Mouse (Mus musculus) monocyte, adult 5-6 weeks (primary cell): ENCODE measurements around the gene Zfp740. TPM values are rescaled to one million over a fixed set of nuclear protein-coding genes. Genes with fewer than 3 reads are reported as not detected.
"Not testable (repeated sequence)": the region's sequence is repeated elsewhere in the genome, so short reads cannot be mapped to it uniquely, and the experiment has no call there.

Experiments
- ATAC-seq: fragments of 153-309, 156-312 bp; replicated peaks from 2 replicates; pipeline ENCODE4 v1.8.0; 2017; ENCODE audit warnings: mild to moderate bottlenecking; ENCODE audit not compliant: low TSS enrichment, insufficient number of reproducible peaks, severe bottlenecking, poor library complexity, low FRiP score
- total RNA-seq: library from RNA; stranded (forward); fragments of 200-1000, 200-491, 200-594 nt; gene quantifications from 3 replicates; pipeline ENCODE4 v1.2.3, GENCODE M21; 2017

The Zfp740 gene
- total RNA-seq, 1 experiment from 2014 or later: 58.9 TPM

DNA sequence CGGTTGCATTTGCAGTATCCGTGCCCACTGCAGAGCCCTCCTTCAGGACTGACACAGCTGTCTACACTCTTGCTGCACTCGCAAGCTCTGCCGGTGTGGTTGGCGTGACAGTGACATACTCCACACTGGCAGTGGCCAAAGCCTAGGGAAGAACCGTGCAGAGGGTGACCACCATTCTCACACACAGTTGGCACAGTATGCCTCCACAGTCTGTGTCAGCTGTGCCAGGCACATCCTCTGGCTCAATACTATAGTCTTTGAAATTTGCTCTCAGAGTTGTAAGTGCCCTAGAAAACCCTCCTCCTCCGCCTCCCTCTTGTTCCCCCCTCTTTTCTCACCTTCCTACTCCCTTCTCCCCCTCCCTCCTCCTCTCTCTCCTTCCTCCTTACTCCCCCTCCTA is 14.3 kb downstream of the Zfp740 start:
- ATAC-seq: no peak

DNA sequence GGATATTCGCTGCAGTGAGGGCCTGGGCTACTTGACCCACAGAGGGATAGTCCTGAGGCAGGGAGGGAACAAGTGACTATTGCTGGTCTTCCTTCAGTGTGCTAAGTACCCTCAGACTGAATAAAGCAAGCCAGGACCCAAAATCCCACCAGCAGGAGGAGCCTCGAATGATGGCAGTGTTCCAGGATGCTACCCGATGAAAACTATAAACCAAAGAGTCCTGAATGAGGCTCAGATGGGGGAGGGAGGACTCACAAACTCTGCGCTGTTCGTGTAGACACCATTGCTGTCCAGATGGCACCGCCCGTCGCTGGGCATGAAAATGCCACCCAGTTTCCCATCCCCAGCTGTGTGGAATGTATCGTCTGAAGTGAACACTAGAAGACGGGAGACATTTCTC is 19.3 kb downstream of the Zfp740 start:
- no peak for ATAC-seq

DNA sequence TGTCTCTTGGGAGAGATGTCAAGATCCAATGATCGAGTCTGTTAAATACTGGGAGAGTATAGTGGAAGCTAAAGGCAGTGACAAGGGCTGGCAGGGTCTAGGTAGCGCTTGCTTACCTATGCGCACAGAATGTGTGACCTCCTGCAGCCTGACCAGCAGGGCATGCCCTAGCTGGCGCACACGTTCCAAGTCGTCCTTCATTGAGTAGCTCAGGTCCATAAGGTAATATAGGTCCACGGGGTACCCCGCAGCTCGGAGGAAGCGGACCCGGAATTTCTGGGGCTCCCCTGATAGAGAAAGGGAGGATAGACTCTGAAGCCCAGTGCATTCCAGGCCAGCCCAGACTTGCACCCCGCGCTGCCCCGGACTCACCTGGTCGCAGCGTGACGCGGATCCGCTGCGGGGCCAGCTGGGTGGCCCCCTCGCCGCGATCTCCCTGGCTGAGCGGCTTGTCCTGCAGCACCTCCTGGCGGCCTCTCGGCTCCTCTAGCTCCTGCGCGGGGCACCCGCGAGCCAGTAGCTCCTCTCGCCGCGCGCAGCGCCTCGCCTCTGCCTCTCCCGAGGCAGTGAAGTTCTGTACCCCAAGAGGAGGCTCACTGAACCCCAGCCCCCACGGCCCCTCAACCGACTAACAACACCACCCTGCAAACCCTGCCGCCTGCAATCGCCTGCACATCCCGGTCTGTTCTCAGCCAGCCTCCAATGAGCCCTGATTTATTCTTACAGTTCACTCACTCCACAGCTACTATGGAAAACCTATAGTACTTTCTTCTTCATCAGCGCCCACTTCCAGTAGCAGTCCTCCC is 21.3 kb downstream of the Zfp740 start:
- peak; percentile 28; the same call in 1 of the 2 replicates for ATAC-seq

DNA sequence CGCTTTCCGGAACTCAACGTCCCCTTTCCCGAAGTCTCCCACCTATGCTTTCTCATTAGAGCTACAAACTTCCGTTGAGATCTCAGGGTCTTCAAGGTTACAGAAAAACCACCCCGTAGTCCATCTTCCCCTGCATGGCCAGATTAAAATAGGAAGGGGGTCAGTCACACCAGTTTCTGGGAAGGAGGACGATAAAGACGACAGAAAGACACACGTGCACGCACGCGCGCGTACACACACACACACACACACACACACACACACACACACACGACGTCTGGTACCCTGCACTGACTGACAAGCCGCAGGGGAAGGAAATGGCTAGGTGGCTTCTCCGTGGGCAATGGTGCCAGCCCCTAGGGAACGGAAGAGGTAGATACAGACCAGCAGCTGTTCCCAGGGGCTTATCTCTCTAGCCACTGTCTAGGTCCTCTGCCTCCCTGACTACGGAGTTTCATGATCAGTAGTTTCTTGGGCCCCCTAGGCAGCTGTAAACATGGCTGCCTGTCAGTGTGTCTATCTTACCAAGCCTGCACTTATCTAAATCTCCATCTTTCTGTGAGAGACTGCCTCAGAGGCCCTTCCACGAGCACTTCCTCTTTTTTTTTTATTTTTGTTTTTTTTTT is 22.1 kb downstream of the Zfp740 start:
- peak; percentile 62 for ATAC-seq

DNA sequence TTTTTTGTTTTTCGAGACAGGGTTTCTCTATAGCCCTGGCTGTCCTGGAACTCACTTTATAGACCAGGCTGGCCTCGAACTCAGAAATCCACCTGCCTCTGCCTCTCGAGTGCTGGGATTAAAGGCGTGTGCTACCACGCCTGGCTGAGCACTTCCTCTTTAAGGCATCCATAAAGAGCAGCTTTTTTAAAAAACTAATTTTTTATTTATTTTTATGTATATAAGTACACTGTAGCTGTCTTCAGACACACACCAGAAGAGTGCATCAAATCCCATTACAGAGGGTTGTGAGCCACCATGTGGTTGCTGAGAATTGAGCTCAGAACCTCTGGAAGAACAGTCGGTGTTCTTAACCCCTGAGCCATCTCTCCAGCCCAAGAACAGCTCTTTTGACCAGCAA is 22.6 kb downstream of the Zfp740 start:
- not testable (repeated sequence) for ATAC-seq

DNA sequence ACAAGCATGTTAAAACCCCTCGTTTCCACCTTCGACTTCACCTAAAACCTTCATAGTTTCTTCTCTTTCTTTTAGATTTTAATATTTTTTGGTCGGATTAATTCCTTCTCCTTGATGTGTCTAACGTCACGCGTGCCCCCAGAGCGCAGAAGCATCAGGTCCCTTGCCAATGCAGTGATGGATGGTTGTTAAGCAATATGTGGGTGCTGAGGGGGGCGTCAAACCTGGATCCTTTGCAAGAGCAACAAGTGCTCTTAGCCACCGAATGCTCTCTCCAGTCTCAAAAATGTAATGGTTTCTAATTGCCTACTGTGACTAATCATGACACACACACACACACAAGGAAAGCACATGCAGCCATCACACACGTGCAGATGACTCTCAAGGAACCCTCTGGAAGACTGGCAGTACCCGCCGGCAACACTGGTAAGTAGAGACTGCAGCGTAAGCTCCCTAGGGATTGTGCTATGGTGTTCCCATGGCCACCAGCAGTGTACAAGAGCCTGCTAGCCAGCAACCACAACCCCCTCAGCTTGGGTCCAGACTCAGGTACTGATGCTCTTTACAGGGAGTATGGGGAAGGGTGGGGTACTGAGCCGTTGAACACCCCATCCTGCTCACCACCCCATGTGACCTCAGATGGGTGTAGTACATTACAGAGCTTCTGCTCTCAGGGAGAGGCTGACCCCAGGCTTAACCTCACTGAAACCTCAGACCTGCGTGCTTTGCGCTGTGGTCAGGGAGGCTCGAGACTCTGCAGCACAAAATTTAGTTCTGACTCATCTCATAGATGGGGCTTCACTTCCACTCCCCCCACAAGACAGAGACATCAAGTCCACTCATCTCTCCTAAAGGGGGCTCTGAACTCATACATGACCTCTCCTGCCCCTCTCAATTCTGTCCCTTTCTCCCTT is 27.6 kb downstream of the Zfp740 start:
- peak; percentile 71 for ATAC-seq

DNA sequence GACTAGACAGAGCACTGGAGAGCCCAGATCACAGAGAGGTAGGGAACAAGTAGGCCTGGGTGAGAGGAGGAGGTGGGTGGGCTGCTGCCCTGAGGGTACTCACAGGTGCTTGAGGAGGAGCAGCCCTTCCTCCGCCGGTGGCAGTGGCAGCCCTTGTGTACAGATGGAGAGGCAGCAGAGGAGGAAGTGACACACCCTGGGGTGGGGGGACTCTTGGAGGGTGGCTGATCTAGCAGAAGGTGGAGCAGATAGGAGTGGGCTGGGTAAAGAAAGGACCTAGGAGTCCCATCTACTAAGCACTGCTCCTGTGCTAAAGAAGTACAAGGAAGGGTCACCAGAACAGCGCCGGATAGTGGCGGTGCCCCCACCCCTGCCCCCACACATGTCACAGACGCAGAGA is 28.7 kb downstream of the Zfp740 start, which contains the start of gene Itgb7:
TSS of gene Itgb7 (minus strand) at position 197 of the 400 bp plus-strand sequence.
- peak; percentile 44 for ATAC-seq

DNA sequence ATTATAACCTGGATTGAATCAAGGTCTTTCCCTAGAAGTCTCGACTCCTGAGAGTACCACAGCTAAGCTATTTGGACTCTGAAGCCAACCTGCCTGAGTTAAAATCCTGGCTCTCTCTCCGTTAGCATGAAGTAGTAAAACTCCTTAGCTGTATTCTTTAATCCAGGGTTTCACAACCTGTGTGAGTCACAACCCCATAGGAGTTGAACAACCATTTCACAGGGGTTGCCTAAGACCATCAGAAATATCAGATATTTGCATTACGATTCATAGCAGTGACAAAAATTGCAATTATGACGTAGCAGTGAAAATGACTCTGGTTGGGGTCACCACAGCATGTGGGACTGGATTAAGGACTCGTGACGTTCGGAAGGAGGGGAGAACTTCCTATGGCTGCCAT is 29.7 kb downstream of the Zfp740 start:
- no peak for ATAC-seq

DNA sequence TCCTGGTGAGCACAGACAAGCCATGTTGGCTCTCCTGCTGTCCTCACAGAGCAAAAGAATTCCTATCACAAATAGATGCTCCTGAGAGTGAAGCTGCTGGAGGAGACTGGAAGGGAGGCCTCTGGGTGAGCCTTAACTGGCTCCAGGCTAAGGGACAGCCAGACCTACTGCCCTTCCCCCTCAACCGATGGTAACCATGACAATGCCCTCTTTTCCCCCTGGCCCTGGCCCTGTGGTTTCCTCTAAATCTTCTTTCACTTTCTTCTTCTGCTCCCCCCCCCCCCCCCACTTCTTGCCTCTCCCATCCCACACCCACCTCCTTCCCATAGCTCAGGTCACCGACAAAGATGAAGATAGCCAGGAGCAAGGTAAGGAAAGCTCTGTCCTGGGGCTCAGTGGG is 30.8 kb downstream of the Zfp740 start:
- ATAC-seq: no peak

DNA sequence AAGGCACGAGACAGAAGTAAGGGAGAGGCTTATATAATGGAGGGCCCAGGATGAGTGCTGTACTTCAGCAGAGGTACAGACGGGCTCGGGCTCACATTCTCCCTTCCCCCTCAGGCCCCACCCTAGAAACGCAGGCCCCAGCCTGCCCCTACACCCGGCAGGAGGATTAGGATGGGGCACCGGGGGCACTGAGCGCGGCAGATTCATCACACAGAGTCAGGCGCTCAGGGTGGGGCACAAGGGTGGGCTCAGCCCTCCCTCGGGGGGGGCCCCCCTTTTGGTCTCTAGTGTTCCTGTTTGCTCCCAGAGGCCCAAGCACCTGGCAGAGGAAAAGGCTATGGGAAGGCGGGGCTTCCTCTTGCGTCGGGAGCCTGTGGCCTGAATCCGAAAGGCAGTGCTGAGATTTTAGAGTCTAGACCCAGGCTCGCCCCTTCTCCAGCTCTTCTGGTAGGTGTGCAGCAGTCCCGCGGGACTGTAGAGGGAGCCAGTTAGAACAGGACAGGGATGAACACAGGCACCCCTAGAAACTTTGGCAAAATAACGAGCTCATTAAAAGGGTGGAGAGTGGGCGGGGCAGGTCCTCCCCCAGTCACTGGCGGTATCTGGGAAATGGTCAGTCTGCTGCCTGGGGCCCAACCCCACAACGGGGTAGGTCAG is 32.5 kb downstream of the Zfp740 start:
- no peak for ATAC-seq

DNA sequence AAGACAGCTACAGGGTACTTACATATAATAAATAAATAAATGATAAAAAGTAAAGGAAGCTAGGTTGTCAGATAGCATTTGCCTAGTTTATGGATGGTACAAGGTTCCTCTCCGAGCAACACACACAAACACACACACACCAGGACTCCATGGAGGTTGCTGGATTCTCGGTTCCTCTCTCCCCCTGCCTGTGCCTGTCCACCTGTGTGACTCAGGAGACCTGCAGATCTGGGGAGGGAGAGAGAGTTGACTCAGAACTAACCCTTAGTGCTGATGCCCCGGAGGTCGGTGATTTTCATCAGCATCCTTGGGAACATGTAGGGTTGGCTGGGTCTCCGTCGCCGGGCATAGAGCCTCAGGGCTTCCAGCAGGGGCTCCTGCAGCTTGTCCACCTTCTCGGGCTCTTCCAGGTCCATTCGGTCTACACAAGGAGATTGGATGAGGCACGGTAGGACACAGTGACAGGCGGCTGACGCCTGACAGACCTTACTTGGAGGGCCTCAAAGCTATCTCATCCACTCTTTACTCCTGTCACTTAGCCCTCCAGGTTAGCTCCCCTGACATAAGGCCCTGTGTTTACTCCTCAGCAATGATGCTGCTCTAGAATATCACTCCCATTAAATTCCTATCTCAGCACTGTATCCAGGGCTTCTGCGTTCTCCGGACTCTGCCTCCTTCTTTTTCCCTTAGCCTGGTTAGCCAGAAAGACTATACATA is 35.7 kb downstream of the Zfp740 start:
- ATAC-seq: no peak

DNA sequence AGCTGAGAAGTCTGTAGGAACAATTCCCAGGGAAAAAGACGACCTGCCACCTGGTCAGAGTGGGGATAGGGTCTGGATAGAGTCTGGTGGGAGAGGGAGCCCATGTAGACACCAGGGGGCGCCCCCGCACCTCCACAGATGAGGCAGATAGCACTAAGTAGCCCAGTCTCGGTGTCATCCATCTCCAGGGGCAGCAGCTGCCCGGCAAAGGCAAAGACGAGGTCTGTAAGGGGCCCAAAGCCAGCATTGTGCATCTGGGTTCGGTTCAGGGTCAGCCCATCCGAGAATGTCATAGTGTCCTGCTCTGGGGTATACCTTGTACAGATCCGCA is 36.2 kb downstream of the Zfp740 start:
- 0 out of 2 replicates have a peak, but pooled peaks have one; percentile 56 for ATAC-seq

DNA sequence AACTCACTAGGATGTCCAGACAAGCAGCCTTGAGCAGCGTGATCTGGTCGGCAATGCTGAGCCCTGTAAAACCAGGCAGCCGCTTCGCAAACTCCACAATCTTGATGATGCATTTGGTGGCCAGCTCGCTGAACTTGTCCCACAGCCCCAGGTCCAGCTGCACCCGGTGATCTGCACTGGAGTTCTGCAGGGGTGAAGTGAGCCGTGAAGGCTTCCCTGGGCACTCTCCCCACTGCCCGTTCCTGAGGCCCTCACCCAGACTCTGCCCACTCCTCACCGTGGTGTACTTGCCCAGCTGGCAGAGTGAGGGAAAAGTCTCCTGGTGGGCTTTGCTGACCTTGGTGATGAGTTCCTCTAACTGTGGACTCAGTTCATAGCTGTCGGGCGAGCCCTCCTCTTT is 36.8 kb downstream of the Zfp740 start:
- ATAC-seq: no peak

DNA sequence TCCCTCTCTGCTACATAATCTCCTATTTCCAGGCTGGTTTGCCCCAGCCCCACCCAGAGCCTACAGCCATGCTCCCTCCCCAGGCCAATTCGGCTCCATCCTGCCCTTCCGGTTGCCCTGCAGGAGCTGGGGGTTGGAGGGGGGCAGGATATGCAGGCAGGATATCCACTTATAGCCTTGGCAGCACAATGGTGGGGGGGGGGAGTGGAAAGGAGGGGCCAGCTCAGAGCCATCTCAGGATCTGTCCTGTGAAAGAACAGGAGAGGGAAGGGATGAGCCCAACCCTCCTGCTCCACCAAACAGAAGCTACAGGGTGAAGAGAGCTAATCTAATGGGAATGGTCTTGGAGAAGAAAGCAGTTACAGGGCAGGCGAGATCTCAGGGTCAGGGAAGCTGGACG is 37.6 kb downstream of the Zfp740 start:
- ATAC-seq: no peak

DNA sequence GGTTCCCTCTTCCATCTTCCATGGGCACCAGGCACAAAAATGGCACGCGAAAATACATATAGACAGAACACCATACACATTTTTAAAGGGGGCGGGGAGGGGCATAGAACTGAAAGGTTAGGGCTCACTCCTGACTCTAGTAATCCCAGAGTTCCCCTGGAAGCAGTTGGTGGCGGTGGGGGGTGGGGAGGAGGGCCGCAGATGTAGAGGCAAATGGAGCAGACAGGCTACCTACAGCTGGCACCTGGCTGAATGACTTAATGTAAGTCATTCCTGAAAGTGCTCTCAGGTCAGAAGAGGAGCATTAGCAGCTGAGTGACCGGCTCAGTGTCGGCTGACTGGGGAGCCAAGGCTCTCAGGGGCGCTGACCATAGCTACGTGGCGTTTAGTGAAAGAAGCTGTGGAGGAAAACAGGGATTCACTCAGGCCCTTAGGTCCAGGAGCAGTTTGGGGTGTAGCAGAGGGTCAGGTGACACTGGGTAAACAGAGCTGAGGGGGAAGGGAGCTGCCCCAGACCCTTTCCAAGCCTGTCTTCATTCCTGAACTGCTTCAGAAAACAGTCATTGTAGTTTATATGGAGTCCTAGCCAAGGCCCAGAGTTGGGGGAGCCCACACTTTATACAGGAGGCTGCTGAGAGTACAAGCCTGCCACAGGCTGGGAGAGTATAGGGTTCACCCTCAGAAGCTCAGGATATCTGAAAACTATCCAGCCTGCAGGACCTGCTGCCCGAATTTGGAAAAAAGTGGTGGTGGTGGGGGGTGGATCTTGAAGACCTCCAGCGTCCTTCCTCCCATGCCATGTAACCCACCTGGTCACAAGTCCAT is 39.6 kb downstream of the Zfp740 start:
- no peak for ATAC-seq

DNA sequence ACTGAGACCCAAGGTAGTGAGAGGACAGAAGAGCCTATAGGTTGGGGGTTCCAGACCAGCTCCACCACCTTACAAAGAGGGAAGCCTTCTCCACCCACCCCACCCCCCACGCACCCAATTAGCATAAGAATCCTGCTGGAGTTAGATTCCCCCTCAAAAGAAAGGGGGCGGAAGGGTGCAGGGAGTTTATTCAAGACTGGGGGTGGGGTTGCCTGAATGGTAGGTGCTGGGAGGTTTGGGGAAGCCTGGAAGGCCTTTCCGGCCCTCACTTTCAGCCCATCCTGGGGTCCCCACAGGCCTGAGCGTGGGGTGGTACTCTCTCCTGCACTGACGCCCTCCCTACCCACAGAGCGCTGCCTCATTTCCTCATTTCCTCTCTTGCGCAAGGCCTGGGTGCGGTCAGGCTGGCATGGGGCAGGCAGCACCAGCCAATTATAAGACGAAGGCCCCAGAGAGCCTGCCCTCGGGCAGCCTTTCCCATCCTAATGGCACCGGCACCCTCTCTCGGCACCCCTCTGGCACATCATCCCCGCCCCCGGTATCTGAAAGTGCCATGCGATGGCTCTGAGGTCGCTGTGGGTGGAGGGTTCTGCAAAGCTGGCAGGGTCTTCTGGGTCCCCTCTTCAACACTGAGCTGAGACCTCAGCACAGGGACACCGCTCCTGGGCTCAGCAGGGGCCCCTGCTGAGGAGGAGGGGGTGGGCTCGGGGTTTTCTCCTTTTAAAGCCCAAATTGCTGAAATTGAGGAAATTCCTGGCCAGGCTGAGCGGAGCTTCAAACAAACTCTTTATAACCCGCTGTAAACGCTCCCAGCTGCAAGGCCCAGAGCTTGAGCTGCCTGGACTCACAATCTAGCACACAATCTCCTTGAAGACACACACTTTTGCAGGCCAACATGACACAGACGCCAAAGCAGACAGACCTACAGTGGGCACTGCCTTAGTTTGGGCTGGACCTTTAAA is 40.5 kb downstream of the Zfp740 start:
- peak; percentile 76 for ATAC-seq
